Mouse (Mus musculus) spleen, embryonic (tissue): ENCODE measurements around the gene Klhdc2.

Experiments
- CTCF ChIA-PET: fragments of 350-600 bp; sonication (Branson Sonifier 250); formaldehyde crosslinking; loops from one replicate; lab custom pipeline; 2022; lab: Charles Lee

Klhdc2 gene

DNA sequence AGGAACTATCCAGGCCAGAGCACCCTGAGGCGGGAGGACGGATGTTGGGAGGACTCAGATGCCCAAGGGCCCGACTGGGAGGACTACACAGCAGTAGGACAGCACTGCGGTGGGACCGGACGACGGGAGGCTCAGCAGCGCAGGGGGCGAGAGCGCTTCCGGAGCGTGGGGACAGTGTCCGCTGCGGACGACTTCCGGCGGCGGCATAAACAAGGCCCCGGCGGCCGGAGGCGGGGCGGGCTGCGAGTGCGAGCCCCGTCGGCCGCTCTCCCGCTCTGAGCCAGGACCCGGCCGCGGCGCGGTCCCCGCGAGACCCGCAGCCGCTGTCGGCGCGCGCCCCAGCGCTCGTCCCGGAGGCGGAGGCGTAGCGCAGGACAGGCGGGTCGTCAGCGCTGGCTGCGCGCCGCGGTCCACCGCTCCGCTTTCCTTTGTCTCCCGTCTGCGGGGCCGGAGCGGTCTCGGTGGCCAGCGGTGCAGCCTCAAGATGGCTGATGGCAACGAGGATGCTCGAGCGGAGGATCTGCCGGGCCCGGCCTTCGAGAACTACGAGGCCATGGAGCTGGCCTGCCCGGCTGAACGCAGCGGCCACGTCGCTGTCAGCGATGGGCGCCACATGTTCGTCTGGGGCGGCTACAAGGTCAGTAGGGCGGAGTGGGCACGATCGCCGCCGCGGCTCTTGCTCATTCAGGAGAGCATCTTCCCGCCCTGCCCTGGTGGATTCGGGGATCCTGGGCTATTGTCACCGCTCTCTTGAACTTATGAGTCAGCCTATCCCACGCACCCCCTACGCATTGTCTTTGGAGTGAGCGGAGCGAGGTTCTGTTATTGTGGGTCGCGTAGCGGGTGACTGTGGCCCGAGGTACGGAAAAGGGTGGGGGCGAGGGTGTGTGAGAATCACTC, at the start of gene Klhdc2:
Gene Klhdc2 (plus strand): TSS at position 171 of the 900 bp plus-strand sequence.
- CTCF ChIA-PET: no interaction called here

DNA sequence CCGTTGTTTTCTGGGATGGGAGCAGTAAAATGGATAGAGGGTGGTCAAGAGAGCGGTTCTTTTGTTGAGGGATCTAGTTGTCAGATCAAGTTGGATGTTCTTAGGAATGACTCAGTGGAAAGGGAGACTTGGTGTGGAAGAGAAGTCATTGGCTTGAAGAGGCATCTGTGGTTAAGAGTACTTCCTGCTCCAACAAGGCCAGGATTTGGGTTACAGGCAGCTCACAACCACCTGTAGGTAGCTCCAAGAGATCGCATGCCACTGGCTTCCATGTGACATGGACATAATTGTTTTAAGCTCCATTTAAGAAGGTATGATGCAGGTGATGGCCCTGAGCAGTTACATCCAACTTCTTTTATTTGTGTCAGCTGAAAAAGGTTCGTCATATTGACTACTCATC, 46.7 kb upstream of the Klhdc2 start:
- CTCF ChIA-PET: no interaction called here

- CTCF ChIA-PET: no interaction called here
Measured at GRCm38 (mm10) chr12:69250756-69251155, 45.7 kb upstream of the Klhdc2 start.

GRCm38 (mm10) chr12:69253806-69254205, 42.7 kb upstream of the Klhdc2 start:
- CTCF ChIA-PET: no interaction called here

GRCm38 (mm10) chr12:69257836-69258235, 38.6 kb upstream of the Klhdc2 start:
- CTCF ChIA-PET: no interaction called here

DNA sequence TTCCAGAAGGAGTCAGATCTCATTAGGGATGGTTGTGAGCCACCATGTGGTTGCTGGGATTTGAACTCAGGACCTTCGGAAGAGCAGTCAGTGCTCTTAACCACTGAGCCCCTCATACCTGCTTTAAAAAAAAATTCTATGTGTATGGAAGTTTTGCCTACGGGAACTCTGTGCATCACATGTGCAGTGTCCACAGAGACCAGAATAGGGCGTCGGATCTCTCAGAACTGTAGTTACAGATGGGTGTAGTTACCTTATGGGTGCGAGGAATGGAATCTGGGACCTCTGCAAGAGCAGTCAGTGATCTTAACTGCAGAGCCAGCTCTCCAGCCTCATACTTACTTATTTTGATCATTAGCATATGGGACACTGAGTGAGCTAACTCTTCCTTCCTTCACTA, 34.2 kb upstream of the Klhdc2 start:
- CTCF ChIA-PET: no interaction called here

- CTCF ChIA-PET: no interaction called here
Measured at GRCm38 (mm10) chr12:69265031-69265430, 31.4 kb upstream of the Klhdc2 start.

DNA sequence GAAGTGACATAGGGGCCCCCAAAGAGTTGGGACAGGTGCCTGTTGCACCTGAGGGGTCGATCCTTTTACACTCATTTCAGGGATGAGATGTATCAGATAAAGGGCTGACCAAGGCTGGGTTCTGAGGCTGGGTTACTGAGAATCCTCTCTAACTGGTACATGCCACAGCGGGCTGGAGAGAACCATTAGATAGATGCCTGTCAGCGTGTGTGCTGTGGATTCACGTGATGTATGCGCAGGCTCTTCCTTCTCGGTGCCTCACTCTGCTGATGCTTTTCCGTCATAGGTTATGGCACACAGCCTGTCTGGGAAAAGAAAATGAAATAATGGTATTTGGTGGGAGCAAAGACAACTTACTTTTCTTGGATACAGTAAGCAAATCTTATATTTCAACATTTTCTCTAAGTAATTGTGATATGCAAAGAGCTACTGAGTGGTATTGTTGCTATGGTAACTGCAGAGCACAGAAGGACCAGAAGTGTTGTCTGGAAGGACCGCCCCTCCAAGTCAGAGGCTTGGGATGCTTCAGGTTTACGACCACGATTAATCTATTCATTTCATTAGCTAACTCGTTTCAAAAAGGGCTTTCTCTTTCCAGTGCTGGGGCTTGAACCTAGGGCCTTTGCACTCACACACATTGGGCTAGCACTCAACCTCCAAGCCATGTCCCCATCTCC, 28.4 kb upstream of the Klhdc2 start:
- CTCF ChIA-PET: no interaction called here

DNA sequence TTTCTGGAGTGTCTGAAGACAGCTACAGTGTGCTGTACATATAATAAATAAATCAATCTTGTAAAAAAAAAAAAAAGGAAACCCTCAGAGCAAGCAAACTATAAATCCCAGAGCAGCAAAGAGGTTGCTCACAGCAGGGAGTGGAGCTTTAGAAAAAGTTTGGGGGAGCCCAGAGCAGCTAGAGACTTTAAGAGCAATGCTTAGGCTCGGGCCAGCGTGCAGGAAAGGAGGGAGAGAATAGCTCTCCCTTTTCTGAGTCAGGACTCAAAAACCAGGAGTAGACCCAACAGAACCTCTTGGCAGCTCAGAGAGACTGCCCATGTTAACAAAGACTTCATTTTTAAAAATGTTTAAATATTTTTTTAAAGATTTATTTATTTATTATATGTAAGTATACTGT, 27.5 kb upstream of the Klhdc2 start:
- CTCF ChIA-PET: no interaction called here

DNA sequence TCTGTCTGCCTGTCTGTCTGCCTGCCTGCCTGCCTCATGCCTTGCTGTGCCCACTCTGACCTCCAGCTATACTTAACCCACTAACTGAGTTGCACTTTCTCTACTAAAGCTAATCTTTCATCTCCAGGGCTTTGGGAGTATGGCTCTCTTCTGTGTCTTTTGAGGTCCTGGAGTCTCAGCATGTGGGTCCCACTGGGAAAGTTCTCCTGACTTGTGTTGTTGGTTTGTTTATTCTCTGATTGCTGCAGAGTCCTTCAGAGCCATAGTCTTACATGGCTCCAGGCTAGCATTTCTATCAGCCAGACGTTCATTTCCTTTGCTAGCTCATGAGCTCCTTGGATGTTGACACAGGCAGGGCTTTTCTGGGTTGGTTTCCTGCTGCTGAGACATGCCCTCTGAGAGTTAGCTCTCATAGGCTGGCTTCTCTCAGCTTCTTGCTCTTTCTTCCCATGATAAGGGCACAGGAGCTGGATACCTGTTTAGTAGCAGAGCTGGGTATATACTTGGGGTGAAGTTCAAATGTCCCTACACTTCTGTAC, 16.5 kb upstream of the Klhdc2 start:
- CTCF ChIA-PET: no interaction called here

GRCm38 (mm10) chr12:69280915-69281314, 15.6 kb upstream of the Klhdc2 start:
- CTCF ChIA-PET: no interaction called here

DNA sequence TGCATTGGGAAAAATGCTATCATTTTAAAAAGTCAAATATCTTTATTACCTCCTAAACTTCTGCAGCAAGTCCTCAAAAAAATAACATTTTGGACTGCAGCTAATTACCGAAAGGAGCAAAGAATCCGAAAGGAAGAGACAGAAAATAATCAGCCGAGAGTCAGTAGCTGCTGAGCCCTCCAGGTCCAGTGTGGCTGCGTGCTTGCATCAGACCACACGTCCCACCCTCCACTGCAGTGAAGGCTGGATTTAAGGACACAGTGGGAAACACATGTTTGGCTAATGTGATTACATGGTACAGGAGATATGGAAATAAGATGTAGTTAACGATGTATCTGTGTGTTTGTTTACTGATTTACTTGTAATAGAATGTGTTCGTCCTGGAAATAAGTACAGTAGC, 13.3 kb upstream of the Klhdc2 start:
- CTCF ChIA-PET: no interaction called here

DNA sequence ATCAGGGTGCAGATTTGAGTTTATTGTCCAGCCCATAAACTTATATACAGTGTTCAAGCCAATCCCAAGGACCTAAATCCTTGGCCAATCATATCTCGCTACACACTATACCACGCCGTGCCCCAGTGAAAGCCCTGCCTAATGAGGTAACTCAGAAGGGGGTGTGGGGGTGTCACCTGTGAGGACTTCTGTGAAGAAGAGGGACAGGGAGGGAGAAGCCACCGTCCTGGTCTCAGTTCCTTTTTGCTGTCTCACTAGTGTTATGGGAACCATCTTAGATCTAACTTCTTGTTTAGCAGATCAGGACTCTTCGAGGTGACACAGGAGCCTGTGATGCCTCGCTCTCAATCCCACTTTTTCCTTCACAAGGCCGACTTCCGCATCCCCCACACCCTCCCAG, 8.9 kb upstream of the Klhdc2 start:
- CTCF ChIA-PET: no interaction called here

GRCm38 (mm10) chr12:69288699-69289098, 7.8 kb upstream of the Klhdc2 start:
- CTCF ChIA-PET: interaction anchor here (0.6 kb wide), 1 partner anchor 872 kb away, joined by 3 read pairs; no protein-coding TSS in a partner anchor

- CTCF ChIA-PET: no interaction called here
Measured at GRCm38 (mm10) chr12:69292401-69292800, 4.1 kb upstream of the Klhdc2 start.

- CTCF ChIA-PET: no interaction called here
Measured at GRCm38 (mm10) chr12:69293815-69294214, 2.7 kb upstream of the Klhdc2 start.

GRCm38 (mm10) chr12:69294936-69295335, 1.5 kb upstream of the Klhdc2 start:
- CTCF ChIA-PET: no interaction called here

GRCm38 (mm10) chr12:69295651-69296050, 830 bp upstream of the Klhdc2 start:
- CTCF ChIA-PET: no interaction called here

DNA sequence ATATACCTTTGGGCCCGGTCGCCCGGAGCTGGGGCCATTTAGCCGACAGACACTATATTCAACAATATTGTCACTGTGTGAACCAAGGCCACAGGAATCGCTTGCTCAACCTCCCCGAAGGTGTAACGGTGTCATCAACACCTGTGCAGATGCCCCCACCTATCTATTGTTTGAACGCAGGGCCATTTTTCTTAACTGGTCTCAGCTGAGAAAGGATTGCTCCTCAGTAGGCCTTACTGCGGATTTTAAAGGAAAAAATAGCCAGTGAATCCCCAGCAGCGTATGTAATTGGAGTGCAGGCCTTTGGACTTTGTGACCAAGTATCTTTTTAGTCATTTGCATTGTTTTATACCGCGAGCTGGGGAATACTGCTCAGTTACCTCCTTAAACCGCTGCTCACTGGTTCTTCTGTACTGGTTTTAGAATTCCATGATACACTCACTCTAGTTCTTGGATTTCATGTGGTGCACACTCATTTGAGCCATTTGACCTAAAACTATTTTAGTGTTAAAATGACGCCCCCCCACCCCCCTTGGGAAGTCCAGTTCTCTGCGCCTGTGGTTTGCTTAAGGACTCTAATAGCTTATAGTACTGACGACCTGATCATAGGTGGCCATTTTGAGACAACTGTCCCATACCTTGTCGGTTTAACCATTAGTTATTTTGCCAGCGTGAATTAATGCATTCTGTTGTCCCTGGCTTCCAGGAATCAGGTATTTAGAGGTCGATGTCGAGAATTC, 1.1 kb downstream of the Klhdc2 start:
- CTCF ChIA-PET: interaction anchor here (0.6 kb wide), 1 partner anchor 734 kb away, joined by 6 read pairs; no protein-coding TSS in a partner anchor

DNA sequence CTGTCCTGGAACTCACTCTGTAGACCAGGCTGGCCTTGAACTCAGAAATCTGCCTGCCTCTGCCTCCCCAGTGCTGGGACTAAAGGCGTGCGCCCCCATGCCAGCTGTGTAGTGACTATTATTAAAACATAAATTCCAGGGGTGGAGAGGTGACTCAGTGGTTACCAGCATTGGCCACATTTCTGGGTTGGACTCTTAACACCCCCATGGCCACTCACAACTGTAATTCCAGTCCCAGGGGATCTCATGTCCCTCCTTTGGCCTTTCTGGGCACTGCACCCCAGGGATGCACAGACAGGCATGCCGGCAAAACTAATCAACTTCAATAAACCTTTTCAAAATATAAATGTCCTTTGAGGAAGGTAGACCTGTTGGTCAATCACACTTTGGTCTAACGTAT, 1.8 kb downstream of the Klhdc2 start:
- CTCF ChIA-PET: interaction anchor here (0.6 kb wide), 1 partner anchor 733 kb away, joined by 6 read pairs; no protein-coding TSS in a partner anchor

DNA sequence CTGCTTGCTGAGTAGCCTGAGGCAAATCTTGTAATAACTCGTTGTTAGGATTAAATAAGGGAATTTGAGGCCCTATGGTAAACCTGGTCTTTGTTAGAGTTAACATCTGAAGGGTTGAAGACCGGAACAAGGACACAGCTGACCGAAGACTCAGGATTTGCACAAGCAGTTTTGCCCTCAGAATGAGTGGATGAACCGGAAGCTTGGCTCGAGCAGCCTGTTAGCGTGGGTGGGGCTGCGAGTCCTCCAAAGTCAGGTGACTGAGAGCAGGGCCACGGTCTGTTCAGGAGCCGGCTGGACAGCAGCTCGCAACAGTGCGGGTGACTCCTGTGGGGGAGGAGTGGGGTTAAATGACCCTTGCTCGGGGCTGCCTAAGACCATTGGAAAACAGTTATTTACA, 2.8 kb downstream of the Klhdc2 start:
- CTCF ChIA-PET: no interaction called here

GRCm38 (mm10) chr12:69299831-69300230, 3.4 kb downstream of the Klhdc2 start:
- CTCF ChIA-PET: no interaction called here
